Mouse (Mus musculus) limb, embryonic 14.5 days (tissue): Measurements from ENCODE around the gene Ptgfrn. TPM values are rescaled to one million over a fixed set of nuclear protein-coding genes. Genes with fewer than 3 reads are reported as not detected.

Experiments
- ATAC-seq: fragments of 200-750 bp; cut with Nextera tagmentation; 2 replicates; pipeline ENCODE4 v1.8.0; 2017; ENCODE audit warnings: low read depth, moderate number of reproducible peaks, moderate TSS enrichment; ENCODE audit not compliant: low FRiP score
- DNase-seq: peaks from one replicate; pipeline ENCODE4 v3.0.0-alpha.2; 2015; ENCODE audit warnings: low spot score
- H3K27ac ChIP-seq: fragments of 300-500 bp; sonication (generic); replicated peaks from 2 replicates; pipeline ENCODE4 v1.5.1; 2014; ENCODE audit warnings: low read depth, mild to moderate bottlenecking, low read length, moderate library complexity, mixed read lengths
- H3K27me3 ChIP-seq: fragments of 300-500 bp; sonication (generic); 2 replicates; pipeline ENCODE4 v1.6.1; 2014; ENCODE audit warnings: low read length, mixed read lengths; ENCODE audit not compliant: control insufficient read depth, insufficient read depth
- H3K36me3 ChIP-seq: fragments of 300-500 bp; sonication (generic); 2 replicates; pipeline ENCODE4 v1.6.1; 2014; ENCODE audit warnings: mild to moderate bottlenecking, low read length, moderate library complexity, mixed read lengths; ENCODE audit not compliant: control insufficient read depth, insufficient read depth
- H3K4me1 ChIP-seq: fragments of 300-500 bp; sonication (generic); 2 replicates; pipeline ENCODE4 v1.6.1; 2014; ENCODE audit warnings: antibody characterized with exemption, low read length, mixed read lengths; ENCODE audit not compliant: control insufficient read depth, insufficient read depth
- H3K4me2 ChIP-seq: fragments of 300-500 bp; sonication (generic); replicated peaks from 2 replicates; pipeline ENCODE4 v1.6.1; 2014; ENCODE audit warnings: low read depth, mild to moderate bottlenecking, low read length, moderate library complexity; ENCODE audit not compliant: severe bottlenecking
- H3K4me3 ChIP-seq: fragments of 300-500 bp; sonication (generic); replicated peaks from 2 replicates; pipeline ENCODE4 v1.5.1; 2014; ENCODE audit warnings: low read length
- H3K9ac ChIP-seq: fragments of 300-500 bp; sonication (generic); 2 replicates; pipeline ENCODE4 v1.6.1; 2014; ENCODE audit warnings: mild to moderate bottlenecking, low read depth, low read length, moderate library complexity; ENCODE audit not compliant: severe bottlenecking
- H3K9me3 ChIP-seq: fragments of 300-500 bp; sonication (generic); 2 replicates; pipeline ENCODE4 v1.6.1; 2016; ENCODE audit warnings: low read length; ENCODE audit not compliant: control insufficient read depth
- POLR2A ChIP-seq: fragments of 200-500 bp; IDR thresholded peaks from 2 replicates; pipeline ENCODE4 v1.8.0; 2012; ENCODE audit warnings: inconsistent platforms, mild to moderate bottlenecking, moderate library complexity, borderline replicate concordance; ENCODE audit not compliant: insufficient read depth, insufficient read length; ENCODE audit errors: extremely low read depth
- WGBS: fragments of 180-500 bp; shearing (Covaris S2); extraction: QIAGEN DNeasy Blood & Tissue Kit; methylation state at CpG from one replicate; pipeline ENCODE4 v1.1.7; 2014; 5-methylcytosine and 5-hydroxymethylcytosine counted together
- polyA plus RNA-seq, 2 experiments: library from polyadenylated mRNA; depleted of rRNA in 1 of 2; stranded (reverse) in 1 of 2; unstranded in 1 of 2; fragments of >200 nt; fragmentation: Nextera tagmentation in 1 of 2; extraction: Ambion mirVana in 1 of 2; gene quantifications; 2 replicates each; pipeline versions ENCODE4 v1.2.1 to v1.2.3; 2012 to 2014

Ptgfrn gene
- polyA plus RNA-seq, 2 experiments = 10.7 to 44.5 TPM

DNA sequence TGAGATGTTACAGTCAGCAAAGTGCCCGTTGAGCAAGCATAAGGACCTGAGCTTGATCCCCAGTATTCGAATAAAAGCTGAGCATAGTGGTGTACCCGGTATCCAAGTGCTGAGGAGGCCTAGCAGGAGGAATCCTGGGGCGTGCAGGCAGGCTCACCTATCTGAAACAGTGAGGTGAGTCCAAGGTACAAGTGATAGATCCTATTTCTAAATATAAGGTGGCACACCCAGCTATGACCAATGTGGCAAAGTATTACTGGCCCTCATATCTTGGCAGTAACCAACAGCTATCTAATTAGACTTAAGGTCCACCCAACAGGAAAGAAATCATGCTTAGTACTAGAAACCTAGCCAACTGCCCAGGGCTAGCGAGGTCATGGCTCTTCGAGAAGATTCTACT lies 87.1 kb downstream of the Ptgfrn start:
- Histone ChIP-seq H3K27me3 (no peaks in the 10 kb centered on the region), H3K4me1 (no peaks in the 10 kb centered on the region), H3K4me2 (no peak overlapping the region), H3K9me3 (no peaks in the 10 kb centered on the region), H3K4me3 (no peak overlapping the region), H3K36me3 (no peaks in the 10 kb centered on the region), H3K9ac (no peak overlapping the region), H3K27ac (no peak overlapping the region)
- 87% methylated on average over 6 of the region's 6 CpGs for WGBS
- ATAC-seq = no peak
- TF ChIP-seq POLR2A = no peak
- DNase-seq = no peak

DNA sequence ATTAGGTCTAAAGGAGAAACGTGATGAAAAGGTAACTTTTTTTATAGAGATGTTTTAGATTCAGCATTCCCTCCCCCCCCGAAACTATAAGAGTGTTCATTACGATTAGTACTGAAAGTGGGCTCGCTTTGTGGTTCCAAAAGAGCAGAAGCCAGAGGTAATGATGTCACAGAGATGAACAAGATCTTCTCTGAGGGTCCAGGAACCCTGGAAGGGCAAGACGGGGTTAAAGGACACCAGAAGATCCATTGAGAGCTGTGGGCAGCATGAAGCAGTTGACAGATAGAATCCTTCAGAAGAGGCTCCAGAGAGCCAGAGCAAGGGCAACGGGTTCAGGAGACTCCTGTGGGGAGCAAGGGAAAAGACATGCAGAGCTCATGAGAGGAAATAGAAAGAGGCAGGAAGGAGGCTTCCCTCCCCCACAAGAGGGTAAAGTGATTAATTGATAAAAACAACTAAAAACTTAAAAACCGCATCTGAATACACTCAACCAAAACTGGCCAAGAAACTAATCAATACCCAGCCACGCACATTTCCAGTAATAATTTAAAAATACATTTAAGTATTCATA lies 88.5 kb downstream of the Ptgfrn start:
- no peak for DNase-seq
- WGBS = 74% methylated on average over 8 of the region's 8 CpGs
- Histone ChIP-seq H3K4me1 (no peaks in the 10 kb centered on the region), H3K4me3 (no peak overlapping the region), H3K9ac (no peak overlapping the region), H3K27me3 (no peaks in the 10 kb centered on the region), H3K4me2 (no peak overlapping the region), H3K27ac (no peak overlapping the region), H3K36me3 (no peaks in the 10 kb centered on the region), H3K9me3 (no peaks in the 10 kb centered on the region)
- no peak for TF ChIP-seq POLR2A
- no peak for ATAC-seq

DNA sequence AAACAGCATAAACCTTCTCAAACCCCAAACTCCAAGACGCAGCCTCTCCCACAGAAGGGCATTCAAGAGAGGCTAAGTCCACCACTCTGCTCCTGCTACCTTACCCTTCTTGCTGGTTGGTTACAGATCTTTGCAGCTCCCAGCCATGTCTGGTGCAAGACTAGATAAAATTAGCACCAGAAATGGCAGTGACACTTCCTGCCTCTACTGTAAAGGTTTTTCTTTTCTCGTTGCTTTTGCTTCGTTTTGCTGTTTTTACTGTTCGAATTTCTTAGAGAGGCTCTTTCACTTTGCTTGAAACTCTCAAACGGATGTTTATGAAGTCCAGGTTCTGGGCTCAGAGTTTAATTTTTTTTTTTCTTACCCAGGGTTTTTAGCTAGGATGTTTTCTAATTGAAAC lies 89.0 kb downstream of the Ptgfrn start:
- no peaks in the 10 kb centered on the region for H3K36me3 ChIP-seq
- H3K4me1 ChIP-seq = no peaks in the 10 kb centered on the region
- no peak overlapping the region for H3K27ac ChIP-seq
- no peaks in the 10 kb centered on the region for H3K9me3 ChIP-seq
- no peak overlapping the region for H3K9ac ChIP-seq
- ATAC-seq (no peak), DNase-seq (no peak)
- no peak overlapping the region for H3K4me3 ChIP-seq
- WGBS = 85% methylated on average over 5 of the region's 5 CpGs
- H3K4me2 ChIP-seq = no peak overlapping the region
- no peaks in the 10 kb centered on the region for H3K27me3 ChIP-seq
- no peak for TF ChIP-seq POLR2A

DNA sequence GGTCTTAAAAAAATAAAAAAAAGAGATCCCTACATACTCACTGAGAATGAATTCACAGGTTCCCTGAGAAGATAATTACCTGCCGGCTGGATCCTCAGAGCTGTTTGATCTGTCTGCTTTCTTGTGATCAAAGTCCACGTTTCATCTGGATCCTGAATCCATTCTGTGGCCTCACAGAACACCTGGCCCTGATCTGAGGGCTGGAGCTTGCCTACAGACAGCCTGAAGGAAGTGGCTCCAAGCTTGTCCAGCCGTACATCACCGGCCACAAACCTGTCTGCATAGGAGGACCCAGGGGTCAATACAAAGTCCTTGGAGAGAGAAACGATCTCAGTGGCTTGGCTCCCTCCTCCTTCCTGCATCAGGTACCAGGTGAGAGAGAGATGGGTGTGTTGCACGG lies 91.6 kb downstream of the Ptgfrn start:
- Histone ChIP-seq H3K36me3 (no peaks in the 10 kb centered on the region), H3K4me2 (no peak overlapping the region), H3K9ac (no peak overlapping the region), H3K27me3 (no peaks in the 10 kb centered on the region), H3K27ac (no peak overlapping the region), H3K9me3 (no peaks in the 10 kb centered on the region), H3K4me1 (0 out of 2 replicates have a peak, but pooled peaks cover 6% of the 10 kb centered on the region), H3K4me3 (no peak overlapping the region)
- ATAC-seq = no peak
- TF ChIP-seq POLR2A = no peak
- no peak for DNase-seq
- 77% methylated on average over 6 of the region's 6 CpGs for WGBS

DNA sequence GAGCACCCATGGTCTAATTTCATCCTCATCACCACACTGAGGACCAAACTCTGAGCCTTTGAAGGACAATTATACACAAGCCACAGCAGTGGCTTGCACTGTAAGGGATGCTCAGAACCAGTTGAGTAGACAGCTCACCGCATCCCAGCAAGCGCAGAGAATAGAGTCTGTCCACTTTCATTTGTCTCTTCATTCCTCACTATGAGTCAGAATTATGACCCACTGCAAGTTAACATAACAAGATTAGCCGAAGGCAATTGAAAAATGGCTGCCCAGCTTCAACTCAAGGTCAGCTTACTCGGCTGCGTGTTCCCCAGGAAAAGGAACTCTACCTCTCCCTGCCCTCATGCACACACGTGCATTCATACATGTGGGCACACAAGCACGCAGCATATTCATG lies 94.0 kb downstream of the Ptgfrn start:
- H3K4me2 ChIP-seq = no peak overlapping the region
- no peak overlapping the region for H3K9ac ChIP-seq
- no peak for TF ChIP-seq POLR2A
- 0 out of 2 replicates have a peak, but pooled peaks cover 6% of the 10 kb centered on the region for H3K4me1 ChIP-seq
- no peaks in the 10 kb centered on the region for H3K36me3 ChIP-seq
- H3K27me3 ChIP-seq = no peaks in the 10 kb centered on the region
- WGBS = 92% methylated on average over 7 of the region's 7 CpGs
- no peak overlapping the region for H3K4me3 ChIP-seq
- ATAC-seq (no peak), DNase-seq (no peak)
- no peaks in the 10 kb centered on the region for H3K9me3 ChIP-seq
- no peak overlapping the region for H3K27ac ChIP-seq

DNA sequence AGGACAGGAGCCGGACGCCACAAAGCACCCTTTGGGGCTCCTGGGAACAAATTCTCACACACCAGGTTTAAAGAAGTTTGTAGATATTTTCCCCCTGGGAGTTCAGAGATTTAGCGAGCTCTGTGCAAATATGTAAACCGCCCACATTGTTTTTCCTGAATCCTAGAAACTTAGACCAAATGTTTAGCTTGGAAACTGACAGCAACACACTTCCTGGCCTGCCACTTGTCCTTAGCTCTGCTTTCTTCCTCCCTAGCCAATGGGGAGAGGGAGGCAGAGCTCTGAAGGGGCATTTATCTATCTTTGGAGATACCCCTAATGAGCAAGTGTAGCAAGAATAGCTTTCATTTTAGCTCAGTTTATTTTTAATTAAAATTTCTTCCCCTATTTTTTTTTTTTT lies 94.8 kb downstream of the Ptgfrn start:
- ATAC-seq (no peak), DNase-seq (no peak)
- H3K36me3 ChIP-seq = no peaks in the 10 kb centered on the region
- H3K9ac ChIP-seq = no peak overlapping the region
- TF ChIP-seq POLR2A = no peak
- no peak overlapping the region for H3K27ac ChIP-seq
- 0 out of 2 replicates have a peak, but pooled peaks cover 6% of the 10 kb centered on the region for H3K4me1 ChIP-seq
- no peak overlapping the region for H3K4me3 ChIP-seq
- 32% methylated on average over 4 of the region's 4 CpGs for whole genome bisulfite sequencing
- H3K4me2 ChIP-seq = no peak overlapping the region
- no peaks in the 10 kb centered on the region for H3K27me3 ChIP-seq
- no peaks in the 10 kb centered on the region for H3K9me3 ChIP-seq
